Mouse (Mus musculus) testis, adult 2 months (tissue): ENCODE measurements around the gene Ppp2r5c.

Experiments
- CTCF ChIP-seq: fragments of 200-500 bp; IDR thresholded peaks from 2 replicates; pipeline ENCODE4 v1.5.1; 2012; ENCODE audit warnings: low read depth, mild to moderate bottlenecking, inconsistent platforms, low read length, moderate library complexity; ENCODE audit not compliant: control insufficient read depth, insufficient read depth, insufficient replicate concordance
- POLR2A ChIP-seq: fragments of 200-500 bp; IDR thresholded peaks from 2 replicates; pipeline ENCODE4 v1.6.1; 2012; ENCODE audit warnings: low read depth, mild to moderate bottlenecking, inconsistent platforms, low read length, moderate library complexity; ENCODE audit not compliant: control insufficient read depth

DNA sequence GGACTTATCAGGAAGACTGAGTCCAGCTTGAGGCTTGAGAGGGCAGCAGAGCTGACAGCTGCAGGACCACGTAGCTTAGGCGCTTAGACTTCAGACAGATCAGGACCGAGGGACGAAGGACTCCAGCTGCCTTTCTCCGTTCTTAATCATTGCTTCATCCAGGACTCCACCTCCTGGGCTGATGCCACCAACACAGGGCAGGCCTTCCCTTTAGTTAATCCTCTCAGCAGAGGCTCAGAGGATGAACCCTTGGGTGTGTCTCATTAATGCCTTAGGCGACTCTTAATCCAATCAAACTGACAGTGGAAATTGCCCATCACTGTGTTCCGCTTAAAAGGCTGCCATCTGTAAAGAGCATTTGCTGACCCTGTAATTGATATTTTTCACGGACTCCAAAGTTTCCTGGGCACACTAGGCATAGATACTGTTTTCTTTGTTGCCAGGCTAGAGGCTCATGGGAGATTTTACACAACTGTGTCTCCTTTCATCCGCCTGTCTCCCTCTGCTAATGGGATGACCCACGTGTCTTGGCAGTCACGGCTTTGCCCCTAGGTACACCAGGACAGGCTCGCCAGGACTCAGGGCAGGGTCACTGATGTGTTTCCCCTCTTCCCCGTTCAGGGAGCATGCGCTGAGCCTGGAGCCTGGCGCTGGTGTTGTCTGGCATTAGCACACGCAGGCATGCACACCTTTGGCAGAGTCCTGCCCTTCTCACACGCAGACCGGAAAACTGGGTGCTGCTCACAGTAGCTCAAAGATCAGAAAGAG is 110.1 kb downstream of the Ppp2r5c start:
- no peak for TF ChIP-seq CTCF
- TF ChIP-seq POLR2A = no peak
